ENCODE assay signal across 22 mouse cellular contexts in genomic region chrX:6356876-6357275, GRCm38 (mm10). TPM values are rescaled to one million over a fixed set of nuclear protein-coding genes. Genes with fewer than 3 reads are reported as not detected.
"Had no signal": no experiment of that assay in that cellular context is flagged by ENCODE, and none has a peak within 500 bp of the region (broad histone marks: within the 10 kb centered on the region; RNA-seq: fewer than 3 reads in every experiment).

No protein-coding gene starts in this region.

- H3K4me1 ChIP-seq: intestine, embryonic 15.5 days; liver, embryonic 12.5 days; liver, embryonic 15.5 days; lung, embryonic 15.5 days; megakaryocyte, embryonic 14.5 days; midbrain, embryonic 10.5 days; midbrain, embryonic 13.5 days; neural tube, embryonic 13.5 days; stomach, embryonic 15.5 days had no signal

- H3K36me3 ChIP-seq: intestine, embryonic 15.5 days; liver, embryonic 12.5 days; liver, embryonic 15.5 days; lung, embryonic 15.5 days; midbrain, embryonic 10.5 days; midbrain, embryonic 13.5 days; neural tube, embryonic 13.5 days; stomach, embryonic 15.5 days had no signal

- H3K27me3 ChIP-seq: intestine, embryonic 15.5 days; liver, embryonic 12.5 days; liver, embryonic 15.5 days; lung, embryonic 15.5 days; megakaryocyte, embryonic 14.5 days; midbrain, embryonic 13.5 days; neural tube, embryonic 13.5 days; stomach, embryonic 15.5 days had no signal

- H3K27ac ChIP-seq: intestine, embryonic 15.5 days; left cerebral cortex, adult 2 months; liver, embryonic 12.5 days; liver, embryonic 15.5 days; lung, embryonic 15.5 days; midbrain, embryonic 10.5 days; midbrain, embryonic 13.5 days; neural tube, embryonic 13.5 days; stomach, embryonic 15.5 days had no signal

- DNase-seq: layer of hippocampus, postnatal 36 days; lung, adult 18-20 months; lung, postnatal 10 days; lung, postnatal 36 days; retina, postnatal 1 day; right cerebral cortex, postnatal 25 days; spleen, adult 18-20 months; thymus, postnatal 25 days had no signal

- H3K4me3 ChIP-seq: intestine, embryonic 15.5 days; left cerebral cortex, adult 2 months; liver, embryonic 12.5 days; liver, embryonic 15.5 days; lung, embryonic 15.5 days; megakaryocyte, embryonic 14.5 days; midbrain, embryonic 10.5 days; midbrain, embryonic 13.5 days; myocyte; neural tube, embryonic 13.5 days; stomach, embryonic 15.5 days had no signal

RNA-seq across cellular contexts. Expression of gene Bmp15, which starts 36.4 kb away (rescaled TPM):
- total RNA-seq: monocyte, adult 5-6 weeks; neutrophil, adult 5-6 weeks had no signal
- polyA plus RNA-seq: liver, embryonic 12.5 days; liver, embryonic 15.5 days; lung, embryonic 15.5 days; midbrain, embryonic 10.5 days; midbrain, embryonic 13.5 days; myocyte; thymus, postnatal 0 days had no signal

RNA-seq across cellular contexts. Expression of gene Shroom4, which starts 42.8 kb away (rescaled TPM):
- total RNA-seq: monocyte, adult 5-6 weeks had no signal
